Mouse (Mus musculus) embryonic stem cell, embryonic (primary cell): ENCODE measurements at regions not wholly inside any gene's neighbourhood (a gene's known extent, or its start where the extent isn't known, plus 50 kb on each side); places are given as distances from the start of the nearest gene placed in this dataset.

Source experiments
- CTCF ChIA-PET, 4 experiments: fragments of 300-600 bp in 2 of 4; fragments of 350-600 bp in 2 of 4; sonication (Branson Sonifier 250); formaldehyde crosslinking; loops; one replicate each; lab custom pipeline; 2022; ENCODE audit warnings: inconsistent platforms in 2 of 4; lab: Charles Lee
- POLR2A ChIA-PET, 4 experiments: fragments of 300-600 bp in 2 of 4; fragments of 350-600 bp in 2 of 4; sonication (Branson Sonifier 250); formaldehyde crosslinking; loops; one replicate each; lab custom pipeline; 2022; ENCODE audit warnings: antibody characterized with exemption in 4 of 4, inconsistent platforms in 1 of 4; lab: Charles Lee

GRCm38 (mm10) chr14:46569273-46569672 lies 178.8 kb upstream of the Bmp4 start:
- ChIA-PET POLR2A (interaction anchor here in 1 of 4 experiments (0.7 kb wide), 1 partner anchor 157 kb away, joined by 3 read pairs; no protein-coding TSS in a partner anchor), CTCF (interaction anchor here in 1 of 4 experiments (1.3 kb wide), 1 partner anchor 134 kb away, joined by 3 read pairs; no protein-coding TSS in a partner anchor)

GRCm38 (mm10) chr14:46567411-46567780 lies 176.9 kb upstream of the Bmp4 start:
- CTCF ChIA-PET, result interaction anchor here in 2 of 4 experiments (0.8 to 1.2 kb wide), 3 partner anchors 9 to 491 kb away, joined by 3 read pairs; no protein-coding TSS in a partner anchor
- POLR2A ChIA-PET, result no interaction called here

- ChIA-PET POLR2A (no interaction called here), CTCF (interaction anchor here in 3 of 4 experiments (0.6 to 1.2 kb wide), 6 partner anchors 9 to 490 kb away, joined by 3 to 4 read pairs (median 3); no protein-coding TSS in a partner anchor)
These were observed 176.4 kb upstream of the Bmp4 start for GRCm38 (mm10) chr14:46566681-46567410.

- CTCF ChIA-PET, result no interaction called here
- POLR2A ChIA-PET, result no interaction called here
These were observed 174.5 kb upstream of the Bmp4 start for GRCm38 (mm10) chr14:46564998-46565397.

- ChIA-PET POLR2A (no interaction called here), CTCF (no interaction called here)
These were observed 171.5 kb upstream of the Bmp4 start for GRCm38 (mm10) chr14:46562016-46562415.

GRCm38 (mm10) chr14:46553239-46553638 lies 162.8 kb upstream of the Bmp4 start:
- POLR2A ChIA-PET, result interaction anchor here in 1 of 4 experiments (0.6 kb wide), 1 partner anchor 443 kb away, joined by 3 read pairs; no protein-coding TSS in a partner anchor
- CTCF ChIA-PET, result interaction anchor here in 1 of 4 experiments (0.7 kb wide), 1 partner anchor 122 kb away, joined by 3 read pairs; no protein-coding TSS in a partner anchor

- POLR2A ChIA-PET, result no interaction called here
- CTCF ChIA-PET, result no interaction called here
These were observed 155.7 kb upstream of the Bmp4 start for GRCm38 (mm10) chr14:46546146-46546545.

GRCm38 (mm10) chr14:46539466-46540187 lies 149.2 kb upstream of the Bmp4 start:
- ChIA-PET POLR2A (interaction anchor here in 1 of 4 experiments (0.6 kb wide), 1 partner anchor 873 kb away, joined by 3 read pairs; no protein-coding TSS in a partner anchor), CTCF (interaction anchor here in 2 of 4 experiments (0.5 to 1.0 kb wide), 2 partner anchors 13 to 163 kb away, joined by 4 to 6 read pairs; no protein-coding TSS in a partner anchor)

- ChIA-PET POLR2A (no interaction called here), CTCF (interaction anchor here in 1 of 4 experiments (0.5 kb wide), 1 partner anchor 832 kb away, joined by 5 read pairs; no protein-coding TSS in a partner anchor)
These were observed 145.7 kb upstream of the Bmp4 start for GRCm38 (mm10) chr14:46536002-46536762.

GRCm38 (mm10) chr14:46532697-46533096 lies 142.2 kb upstream of the Bmp4 start:
- ChIA-PET POLR2A (interaction anchor here in 1 of 4 experiments (0.6 kb wide), 1 partner anchor 170 kb away, joined by 4 read pairs; no protein-coding TSS in a partner anchor), CTCF (interaction anchor here in 1 of 4 experiments (0.7 kb wide), 1 partner anchor 180 kb away, joined by 3 read pairs; no protein-coding TSS in a partner anchor)

- CTCF ChIA-PET, result no interaction called here
- POLR2A ChIA-PET, result no interaction called here
These were observed 140.0 kb upstream of the Bmp4 start for GRCm38 (mm10) chr14:46530452-46530851.

GRCm38 (mm10) chr14:46529086-46529715 lies 138.7 kb upstream of the Bmp4 start:
- CTCF ChIA-PET, result no interaction called here
- POLR2A ChIA-PET, result interaction anchor here in 1 of 4 experiments (0.6 kb wide), 1 partner anchor 420 kb away, joined by 3 read pairs; no protein-coding TSS in a partner anchor

GRCm38 (mm10) chr14:46517258-46517657 lies 126.8 kb upstream of the Bmp4 start:
- POLR2A ChIA-PET, result no interaction called here
- CTCF ChIA-PET, result no interaction called here

GRCm38 (mm10) chr14:46516285-46516684 lies 125.8 kb upstream of the Bmp4 start:
- ChIA-PET POLR2A (no interaction called here), CTCF (no interaction called here)

- ChIA-PET CTCF (no interaction called here), POLR2A (no interaction called here)
These were observed 123.9 kb upstream of the Bmp4 start for GRCm38 (mm10) chr14:46514262-46514932.

GRCm38 (mm10) chr14:46512118-46512517 lies 121.6 kb upstream of the Bmp4 start:
- POLR2A ChIA-PET, result interaction anchor here in 1 of 4 experiments (0.6 kb wide), 1 partner anchor 362 kb away, joined by 4 read pairs; no protein-coding TSS in a partner anchor
- CTCF ChIA-PET, result no interaction called here

GRCm38 (mm10) chr14:46508871-46509270 lies 118.4 kb upstream of the Bmp4 start:
- POLR2A ChIA-PET, result no interaction called here
- CTCF ChIA-PET, result no interaction called here

- CTCF ChIA-PET, result no interaction called here
- POLR2A ChIA-PET, result no interaction called here
These were observed 114.8 kb upstream of the Bmp4 start for GRCm38 (mm10) chr14:46505266-46505665.
